Mouse (Mus musculus): ENCODE measurements around the gene Gng12. TPM values are rescaled to one million over a fixed set of nuclear protein-coding genes. Genes with fewer than 3 reads are reported as not detected.

Gene Gng12
- total and polyA plus RNA-seq, 2 experiments: 14.1 to 24.4 TPM

DNA sequence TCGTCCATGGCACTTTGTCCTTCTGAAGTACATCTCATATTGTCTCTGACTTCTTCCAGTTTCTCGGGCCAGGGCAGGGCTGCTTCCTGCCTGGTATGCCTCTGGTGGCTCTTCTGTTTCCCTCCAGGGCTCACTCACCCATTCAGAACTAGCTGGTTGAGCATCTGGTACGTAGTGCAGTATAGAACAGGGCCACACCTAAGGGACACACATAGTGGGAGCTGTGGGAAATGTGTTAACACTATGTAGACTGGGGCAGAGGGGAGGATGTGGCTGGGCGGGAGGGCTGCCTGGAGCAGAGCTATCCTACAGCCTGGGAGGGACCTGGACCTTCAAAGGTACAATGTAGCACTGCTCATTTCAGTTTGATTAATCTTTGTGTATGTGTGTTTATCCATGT lies 25.6 kb downstream of the Gng12 start:
- Histone ChIP-seq H3K79me2 (ENCODE audit: control insufficient read depth, insufficient read depth, low read length) (peaks cover 16% of the 10 kb centered on the region), H3K27ac (replicated peaks; ENCODE audit: insufficient read depth, low read depth, low read length) (no peak overlapping the region), H3K4me1 (ENCODE audit: control insufficient read depth, insufficient read depth, low read length) (peaks cover 23% of the 10 kb centered on the region), H3K36me3 (ENCODE audit: control insufficient read depth, insufficient read depth, low read length) (peaks cover 3% of the 10 kb centered on the region; the same call in 1 of the 2 replicates), H3K9ac (ENCODE audit: low read depth, low read length) (no peak overlapping the region), H3K4me3 (ENCODE audit: insufficient read depth, low read depth, low read length) (no peak overlapping the region), H3K27me3 (ENCODE audit: control insufficient read depth, insufficient read depth, low read length) (no peaks in the 10 kb centered on the region)
- no peak for DNase-seq (ENCODE audit: extremely low read depth, low read depth, low spot score)
- 94% methylated on average over 4 of the region's 4 CpGs for WGBS
- no peak for TF ChIP-seq POLR2A (IDR thresholded peaks at IDR 0.05; ENCODE audit: extremely low read depth, insufficient read depth, low read length)
- TF ChIP-seq CTCF (IDR thresholded peaks at IDR 0.05; ENCODE audit: low read depth, low read length): no peak

DNA sequence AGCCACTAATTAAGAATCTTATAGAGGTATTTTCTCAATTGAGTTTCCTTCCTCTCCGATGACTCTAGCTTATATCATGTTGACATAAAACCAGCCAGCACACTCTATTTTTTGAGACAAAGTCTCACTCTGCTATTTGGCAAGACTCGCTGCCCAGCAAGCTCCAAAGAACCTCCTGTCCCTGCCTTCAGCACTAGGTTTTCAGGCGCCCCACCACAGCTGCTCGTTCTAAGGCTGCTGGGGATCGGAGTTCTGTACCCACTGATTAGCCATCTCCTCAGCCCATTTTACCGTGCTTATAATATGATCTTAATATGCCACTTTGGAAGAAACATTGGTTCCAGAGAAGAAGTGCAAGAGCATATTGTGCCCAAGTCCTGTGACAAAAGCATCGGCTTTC lies 26.3 kb downstream of the Gng12 start:
- WGBS: 56% methylated on average over 7 of the region's 7 CpGs
- H3K27ac ChIP-seq (replicated peaks; ENCODE audit: insufficient read depth, low read depth, low read length): no peak overlapping the region
- H3K27me3 ChIP-seq (ENCODE audit: control insufficient read depth, insufficient read depth, low read length): no peaks in the 10 kb centered on the region
- peaks cover under 1% of the 10 kb centered on the region; the same call in 1 of the 2 replicates for H3K36me3 ChIP-seq (ENCODE audit: control insufficient read depth, insufficient read depth, low read length)
- peak; percentile 46 for DNase-seq (ENCODE audit: extremely low read depth, low read depth, low spot score)
- H3K79me2 ChIP-seq (ENCODE audit: control insufficient read depth, insufficient read depth, low read length): peaks cover 16% of the 10 kb centered on the region
- H3K9ac ChIP-seq (ENCODE audit: low read depth, low read length): no peak overlapping the region
- no peak for TF ChIP-seq CTCF (IDR thresholded peaks at IDR 0.05; ENCODE audit: low read depth, low read length)
- no peak for TF ChIP-seq POLR2A (IDR thresholded peaks at IDR 0.05; ENCODE audit: extremely low read depth, insufficient read depth, low read length)
- H3K4me1 ChIP-seq (ENCODE audit: control insufficient read depth, insufficient read depth, low read length): peaks cover 21% of the 10 kb centered on the region
- no peak overlapping the region for H3K4me3 ChIP-seq (ENCODE audit: insufficient read depth, low read depth, low read length)

DNA sequence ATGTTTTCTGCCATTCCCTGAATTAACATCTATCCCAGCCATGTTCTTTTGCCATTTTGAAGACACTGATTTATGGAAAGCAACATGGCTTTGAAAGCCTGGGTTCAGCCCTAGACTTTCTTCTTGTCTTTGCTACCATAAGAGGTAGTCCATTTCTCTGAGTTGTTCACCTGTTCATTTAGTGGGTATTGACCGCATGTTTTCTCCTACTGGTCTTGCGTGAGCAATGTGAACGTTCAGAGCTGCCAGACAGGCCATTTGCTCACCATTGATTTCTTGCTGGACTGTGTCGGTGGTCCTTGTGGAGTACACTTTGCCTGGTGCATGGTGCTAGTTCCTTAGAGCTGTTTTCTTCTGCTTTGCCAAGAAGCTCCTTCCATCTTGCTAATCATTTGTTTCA lies 27.7 kb downstream of the Gng12 start:
- peaks cover 21% of the 10 kb centered on the region for H3K4me1 ChIP-seq (ENCODE audit: control insufficient read depth, insufficient read depth, low read length)
- WGBS: 18% methylated on average over 4 of the region's 4 CpGs
- no peaks in the 10 kb centered on the region for H3K27me3 ChIP-seq (ENCODE audit: control insufficient read depth, insufficient read depth, low read length)
- H3K27ac ChIP-seq (replicated peaks; ENCODE audit: insufficient read depth, low read depth, low read length): peak overlapping the region; percentile 28
- peak; percentile 55 for DNase-seq (ENCODE audit: extremely low read depth, low read depth, low spot score)
- H3K4me3 ChIP-seq (ENCODE audit: insufficient read depth, low read depth, low read length): no peak overlapping the region
- TF ChIP-seq CTCF (IDR thresholded peaks at IDR 0.05; ENCODE audit: low read depth, low read length): no peak
- no peak for TF ChIP-seq POLR2A (IDR thresholded peaks at IDR 0.05; ENCODE audit: extremely low read depth, insufficient read depth, low read length)
- H3K9ac ChIP-seq (ENCODE audit: low read depth, low read length): no peak overlapping the region
- H3K36me3 ChIP-seq (ENCODE audit: control insufficient read depth, insufficient read depth, low read length): no peaks in the 10 kb centered on the region
- H3K79me2 ChIP-seq (ENCODE audit: control insufficient read depth, insufficient read depth, low read length): peaks cover 16% of the 10 kb centered on the region

DNA sequence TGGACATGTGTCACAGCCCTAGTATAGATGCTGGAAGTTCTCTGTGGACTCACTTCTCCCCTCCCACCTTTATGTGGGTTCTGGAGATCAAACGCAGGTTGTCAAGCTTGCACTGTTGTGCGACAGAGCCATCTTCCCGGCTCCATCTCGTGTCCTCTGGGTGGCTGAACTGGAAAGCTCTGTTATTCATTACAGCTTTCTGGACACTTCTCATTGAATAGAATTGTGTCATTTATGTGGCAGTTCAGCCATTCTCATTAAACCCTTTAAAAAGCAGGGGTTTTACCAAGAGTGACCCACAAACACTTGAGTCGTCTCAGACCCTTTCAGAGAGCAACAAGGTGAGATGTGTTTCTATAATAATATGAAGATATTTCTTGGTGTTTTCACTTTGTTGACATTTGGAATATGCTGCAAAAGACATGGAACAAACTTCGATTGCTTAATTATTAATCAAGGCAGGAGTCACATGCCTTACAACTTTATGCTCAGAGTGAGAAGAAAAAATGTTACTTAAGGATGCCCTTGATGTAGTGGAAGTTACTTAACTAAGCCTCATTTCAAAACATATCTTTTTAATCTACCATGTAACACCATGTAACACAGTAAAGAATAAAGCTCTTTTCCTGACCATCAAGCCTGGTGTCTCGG lies 28.2 kb downstream of the Gng12 start:
- TF ChIP-seq POLR2A (IDR thresholded peaks at IDR 0.05; ENCODE audit: extremely low read depth, insufficient read depth, low read length) (no peak), CTCF (IDR thresholded peaks at IDR 0.05; ENCODE audit: low read depth, low read length) (no peak)
- no peak overlapping the region for H3K9ac ChIP-seq (ENCODE audit: low read depth, low read length)
- peak overlapping the region; percentile 28 for H3K27ac ChIP-seq (replicated peaks; ENCODE audit: insufficient read depth, low read depth, low read length)
- peak; percentile 69 for DNase-seq (ENCODE audit: extremely low read depth, low read depth, low spot score)
- H3K36me3 ChIP-seq (ENCODE audit: control insufficient read depth, insufficient read depth, low read length): no peaks in the 10 kb centered on the region
- H3K4me3 ChIP-seq (ENCODE audit: insufficient read depth, low read depth, low read length): no peak overlapping the region
- no peaks in the 10 kb centered on the region for H3K27me3 ChIP-seq (ENCODE audit: control insufficient read depth, insufficient read depth, low read length)
- H3K79me2 ChIP-seq (ENCODE audit: control insufficient read depth, insufficient read depth, low read length): peaks cover 17% of the 10 kb centered on the region
- 40% methylated on average over 7 of the region's 7 CpGs for WGBS
- peaks cover 21% of the 10 kb centered on the region for H3K4me1 ChIP-seq (ENCODE audit: control insufficient read depth, insufficient read depth, low read length)

DNA sequence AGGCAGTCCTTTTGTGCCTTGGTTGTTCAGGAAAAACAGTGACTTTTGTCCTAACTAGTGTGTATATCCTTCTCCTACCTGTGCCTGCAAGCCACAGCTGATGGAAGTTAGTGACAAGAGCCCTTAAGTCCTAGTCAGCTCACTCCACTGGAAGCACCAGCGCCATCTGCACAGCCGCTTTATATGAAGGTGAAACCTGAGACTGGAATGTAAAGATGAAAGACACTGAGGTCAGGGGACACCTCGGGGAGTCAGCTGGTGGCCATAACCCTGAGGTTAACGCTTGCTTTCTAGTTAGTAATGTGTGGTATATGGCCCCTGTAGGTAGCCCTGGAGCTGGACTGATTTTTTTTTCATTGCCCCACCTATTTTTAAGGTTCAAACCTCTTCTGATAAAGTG lies 30.1 kb downstream of the Gng12 start:
- H3K36me3 ChIP-seq (ENCODE audit: control insufficient read depth, insufficient read depth, low read length): no peaks in the 10 kb centered on the region
- peaks cover 21% of the 10 kb centered on the region for H3K4me1 ChIP-seq (ENCODE audit: control insufficient read depth, insufficient read depth, low read length)
- TF ChIP-seq POLR2A (IDR thresholded peaks at IDR 0.05; ENCODE audit: extremely low read depth, insufficient read depth, low read length): no peak
- no peak for TF ChIP-seq CTCF (IDR thresholded peaks at IDR 0.05; ENCODE audit: low read depth, low read length)
- H3K27ac ChIP-seq (replicated peaks; ENCODE audit: insufficient read depth, low read depth, low read length): no peak overlapping the region
- H3K79me2 ChIP-seq (ENCODE audit: control insufficient read depth, insufficient read depth, low read length): peaks cover 18% of the 10 kb centered on the region
- 72% methylated on average over 4 of the region's 4 CpGs for WGBS
- DNase-seq (ENCODE audit: extremely low read depth, low read depth, low spot score): no peak
- no peak overlapping the region for H3K9ac ChIP-seq (ENCODE audit: low read depth, low read length)
- no peak overlapping the region for H3K4me3 ChIP-seq (ENCODE audit: insufficient read depth, low read depth, low read length)
- no peaks in the 10 kb centered on the region for H3K27me3 ChIP-seq (ENCODE audit: control insufficient read depth, insufficient read depth, low read length)

DNA sequence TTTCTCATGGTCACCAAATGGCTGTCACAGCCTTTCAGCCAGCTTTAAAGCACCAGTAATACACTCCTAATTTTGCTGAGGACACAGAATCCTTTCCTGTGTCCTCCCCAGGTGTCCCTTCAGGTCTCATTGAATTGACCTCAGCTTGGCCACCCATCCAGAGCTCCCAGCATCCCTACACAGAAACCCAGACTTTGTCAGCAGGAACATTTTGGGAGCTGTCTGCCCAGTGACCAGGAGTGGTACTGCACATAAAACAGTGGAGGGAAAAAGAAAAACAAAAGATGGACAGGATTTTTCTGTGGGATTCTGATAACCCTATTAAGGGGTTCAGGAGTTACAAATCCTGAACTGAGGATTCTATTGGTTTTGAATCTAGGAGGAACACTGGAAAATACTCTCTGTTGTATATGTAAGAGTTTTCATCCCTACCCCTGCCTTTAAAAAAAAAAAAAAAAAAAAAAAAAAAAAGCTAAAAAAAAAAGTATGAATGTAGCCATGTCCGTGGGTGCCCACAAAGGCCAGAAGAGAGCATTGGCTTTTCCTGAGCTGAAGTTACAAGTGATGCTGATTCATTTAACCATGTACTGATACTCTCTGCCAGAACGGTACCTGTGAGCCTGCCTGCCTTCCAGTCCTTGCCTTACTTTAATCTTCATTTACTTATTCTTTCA lies 32.9 kb downstream of the Gng12 start:
- Histone ChIP-seq H3K79me2 (ENCODE audit: control insufficient read depth, insufficient read depth, low read length) (peaks cover 30% of the 10 kb centered on the region), H3K4me1 (ENCODE audit: control insufficient read depth, insufficient read depth, low read length) (peaks cover 6% of the 10 kb centered on the region; the same call in 1 of the 2 replicates), H3K36me3 (ENCODE audit: control insufficient read depth, insufficient read depth, low read length) (no peaks in the 10 kb centered on the region), H3K9ac (ENCODE audit: low read depth, low read length) (no peak overlapping the region), H3K27me3 (ENCODE audit: control insufficient read depth, insufficient read depth, low read length) (no peaks in the 10 kb centered on the region), H3K4me3 (ENCODE audit: insufficient read depth, low read depth, low read length) (no peak overlapping the region), H3K27ac (replicated peaks; ENCODE audit: insufficient read depth, low read depth, low read length) (no peak overlapping the region)
- WGBS: 84% methylated on average over 2 of the region's 2 CpGs
- TF ChIP-seq CTCF (IDR thresholded peaks at IDR 0.05; ENCODE audit: low read depth, low read length) (no peak), POLR2A (IDR thresholded peaks at IDR 0.05; ENCODE audit: extremely low read depth, insufficient read depth, low read length) (no peak)
- no peak for DNase-seq (ENCODE audit: extremely low read depth, low read depth, low spot score)

All from liver, adult 2 months (tissue).